Mouse (Mus musculus) olfactory bulb, adult 2 months (tissue): Measurements from ENCODE around the gene Reg2. TPM values are rescaled to one million over a fixed set of nuclear protein-coding genes. Genes with fewer than 3 reads are reported as not detected.
"Not testable (repeated sequence)": the region's sequence is repeated elsewhere in the genome, so short reads cannot be mapped to it uniquely, and the experiment has no call there.

Experiments
- H3K27ac ChIP-seq: fragments of 200-500 bp; 2 replicates; pipeline ENCODE4 v1.5.1; 2012; ENCODE audit warnings: low read depth, low read length; ENCODE audit not compliant: insufficient read depth
- H3K4me1 ChIP-seq: fragments of 200-500 bp; 2 replicates; pipeline ENCODE4 v1.6.1; 2012; ENCODE audit warnings: low read length; ENCODE audit not compliant: control insufficient read depth, insufficient read depth
- H3K4me3 ChIP-seq: fragments of 200-500 bp; 2 replicates; pipeline ENCODE4 v1.5.1; 2012; ENCODE audit warnings: mild to moderate bottlenecking, low read depth, low read length, moderate library complexity; ENCODE audit not compliant: insufficient read depth
- CTCF ChIP-seq: fragments of 200-500 bp; IDR thresholded peaks from 2 replicates; pipeline ENCODE4 v1.5.1; 2012; ENCODE audit warnings: low read depth, mild to moderate bottlenecking, low read length, moderate library complexity; ENCODE audit not compliant: insufficient read depth
- POLR2A ChIP-seq: fragments of 200-500 bp; IDR thresholded peaks from 2 replicates; pipeline ENCODE4 v1.6.1; 2012; ENCODE audit warnings: mild to moderate bottlenecking, low read depth, low read length, moderate library complexity; ENCODE audit not compliant: insufficient read depth
- WGBS: fragments of 180-500 bp; shearing (Covaris S2); methylation state at CpG from one replicate; pipeline ENCODE4 v1.1.7; 2018; 5-methylcytosine and 5-hydroxymethylcytosine counted together
- polyA plus RNA-seq: library from polyadenylated mRNA; stranded (reverse); fragments of >200 nt; gene quantifications from 2 replicates; pipeline ENCODE4 v1.2.4, GENCODE M21; 2012; ENCODE audit warnings: low replicate concordance; ENCODE audit not compliant: missing spikeins, insufficient read depth, insufficient read length

The Reg2 gene
- polyA plus RNA-seq: not detected in 2 replicates

- 98% methylated on average over 5 of the region's 17 CpGs for WGBS
Observed at GRCm38 (mm10) chr6:78395323-78395722, at the start of gene Reg2. TSS of gene Reg2 (plus strand) at chr6:78395623.

GRCm38 (mm10) chr6:78361971-78362563 lies 33.4 kb upstream of the Reg2 start:
- no peak overlapping the region for H3K27ac ChIP-seq
- no peaks in the 10 kb centered on the region for H3K4me1 ChIP-seq
- WGBS: 76% methylated on average over 2 of the region's 2 CpGs
- no peak for TF ChIP-seq CTCF
- TF ChIP-seq POLR2A: no peak
- H3K4me3 ChIP-seq: no peak overlapping the region

More at GRCm38 (mm10) chr6:78395323-78395722, at the start of gene Reg2:
- H3K4me1 ChIP-seq, H3K4me3 ChIP-seq, H3K27ac ChIP-seq: not testable (repeated sequence)

- Histone ChIP-seq H3K4me1 (no peaks in the 10 kb centered on the region), H3K4me3 (no peak within 1 kb of the TSS), H3K27ac (no peak within 1 kb of the TSS)
- WGBS: 98% methylated on average over 2 of the region's 2 CpGs
- TF ChIP-seq POLR2A: no peak
- TF ChIP-seq CTCF: no peak
Observed at GRCm38 (mm10) chr6:78370357-78370756, 25.1 kb upstream of the Reg2 start, which contains the start of gene Reg3b. TSS of gene Reg3b (plus strand) at chr6:78370657.

- Histone ChIP-seq H3K4me1 (no peaks in the 10 kb centered on the region), H3K4me3 (no peak within 1 kb of the TSS), H3K27ac (no peak within 1 kb of the TSS)
- TF ChIP-seq POLR2A (no peak), CTCF (no peak)
- WGBS: 81% methylated on average over 2 of the region's 2 CpGs
Observed at GRCm38 (mm10) chr6:78378765-78379164, 16.7 kb upstream of the Reg2 start, which contains the start of gene Reg3d. TSS of gene Reg3d (minus strand) at chr6:78378865.

- no peak within 1 kb of the TSS for H3K4me3 ChIP-seq
- TF ChIP-seq POLR2A (no peak), CTCF (no peak)
- no peak within 1 kb of the TSS for H3K27ac ChIP-seq
- no peaks in the 10 kb centered on the region for H3K4me1 ChIP-seq
Observed at GRCm38 (mm10) chr6:78380409-78380808, 15.0 kb upstream of the Reg2 start, which contains the start of gene Reg3a. TSS of gene Reg3a (plus strand) at chr6:78380709.

GRCm38 (mm10) chr6:78385609-78386008 lies 9.8 kb upstream of the Reg2 start:
- Histone ChIP-seq H3K27ac (no peak overlapping the region), H3K4me1 (no peaks in the 10 kb centered on the region), H3K4me3 (no peak overlapping the region)
- WGBS: 76% methylated on average over 3 of the region's 3 CpGs
- TF ChIP-seq POLR2A (no peak), CTCF (no peak)

- not testable (repeated sequence) for H3K27ac ChIP-seq, H3K4me1 ChIP-seq, H3K4me3 ChIP-seq
Observed at GRCm38 (mm10) chr6:78422411-78422810, 27.0 kb downstream of the Reg2 start, which contains the start of gene Reg1. TSS of gene Reg1 (plus strand) at chr6:78422711.

GRCm38 (mm10) chr6:78425497-78425896 lies 30.1 kb downstream of the Reg2 start:
- 90% methylated on average over 3 of the region's 3 CpGs for WGBS
- TF ChIP-seq POLR2A: no peak
- TF ChIP-seq CTCF: no peak
- Histone ChIP-seq H3K4me1 (no peaks in the 10 kb centered on the region), H3K4me3 (no peak overlapping the region), H3K27ac (no peak overlapping the region)

GRCm38 (mm10) chr6:78447202-78447601 lies 51.8 kb downstream of the Reg2 start:
- no peak overlapping the region for H3K27ac ChIP-seq
- 73% methylated on average over 1 of the region's 1 CpGs for WGBS
- H3K4me3 ChIP-seq: no peak overlapping the region
- H3K4me1 ChIP-seq: no peaks in the 10 kb centered on the region
- TF ChIP-seq CTCF (no peak), POLR2A (no peak)

- no peak overlapping the region for H3K27ac ChIP-seq
- H3K4me3 ChIP-seq: no peak overlapping the region
- no peaks in the 10 kb centered on the region for H3K4me1 ChIP-seq
- no peak for TF ChIP-seq POLR2A
Observed at GRCm38 (mm10) chr6:78448409-78448808, 53.0 kb downstream of the Reg2 start.

- Histone ChIP-seq H3K4me1 (no peaks in the 10 kb centered on the region), H3K4me3 (no peak overlapping the region), H3K27ac (no peak overlapping the region)
- no peak for TF ChIP-seq POLR2A
- 96% methylated on average over 2 of the region's 2 CpGs for WGBS
Observed at GRCm38 (mm10) chr6:78452804-78453203, 57.4 kb downstream of the Reg2 start.

Other genes starting within 250 kb of the Reg2 start
- gene Reg3b, start 25.0 kb upstream of the Reg2 start, polyA plus RNA-seq: not detected in 2 replicates
- not detected in 2 replicates for gene Reg3d, start 16.8 kb upstream of the Reg2 start, polyA plus RNA-seq
- gene Reg3a, start 14.9 kb upstream of the Reg2 start, polyA plus RNA-seq: not detected in 2 replicates
- gene Reg1, start 27.1 kb downstream of the Reg2 start, polyA plus RNA-seq: not detected in 2 replicates
- not detected in 2 replicates for gene Reg3g, start 73.2 kb downstream of the Reg2 start, polyA plus RNA-seq